1 mouse cellular context compared by ENCODE assay signal in the genomic region with DNA sequence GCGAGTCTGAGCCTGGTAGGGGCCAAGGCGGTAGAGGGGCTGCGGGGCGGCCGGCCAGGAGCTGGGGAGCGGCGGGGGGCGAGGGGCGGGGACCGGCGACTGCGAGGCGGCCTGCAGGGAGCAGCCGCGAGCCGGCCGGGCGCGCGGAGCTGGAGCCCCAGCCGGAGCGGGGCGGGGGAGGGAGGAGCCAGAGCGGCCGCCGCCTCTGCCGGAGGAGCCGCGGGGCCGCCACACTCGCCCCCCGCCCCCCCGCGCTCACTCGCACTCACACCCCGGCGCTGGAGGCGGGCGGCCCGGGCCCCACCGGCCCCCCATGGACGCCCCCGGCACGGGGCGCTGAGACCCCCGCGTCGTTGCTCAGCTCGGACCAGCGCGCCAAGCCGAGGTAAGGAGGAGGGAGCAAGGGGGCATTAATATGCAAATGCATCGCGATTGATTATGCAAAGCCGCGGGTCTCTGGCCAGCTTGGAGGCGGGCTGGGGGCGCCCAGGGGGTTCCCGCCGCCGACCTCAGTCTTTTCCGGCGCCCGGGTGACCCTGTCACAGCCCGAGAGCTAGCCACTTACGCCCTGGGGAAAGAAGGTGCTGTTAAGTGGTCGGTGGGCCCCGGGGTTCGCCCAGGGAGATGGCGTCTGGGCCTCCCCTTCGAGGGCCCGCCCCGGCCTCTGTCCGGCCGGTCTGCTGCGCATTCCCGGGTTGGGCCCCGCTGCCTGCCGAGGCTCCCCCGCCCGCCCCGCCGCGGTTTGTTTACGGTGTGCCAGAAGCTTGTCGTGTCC.
TF ChIP-seq lines count a peak whose summit lies in the region.

No protein-coding gene starts in this region.

TF ChIP-seq in CH12.LX, 34 proteins besides CTCF, POLR2A, EP300 and RAD21:
- TF ChIP-seq E2F4 (IDR thresholded peaks at IDR 0.05; ENCODE audit: insufficient replicate concordance, low read depth, low read length) (no peak), NELFE (IDR thresholded peaks at IDR 0.05; ENCODE audit: low read depth, low read length) (no peak), ZNF384 (IDR thresholded peaks at IDR 0.05; ENCODE audit: low read depth, low read length) (no peak), SIN3A (IDR thresholded peaks at IDR 0.05; ENCODE audit: low read length) (0 out of 2 replicates have a peak, but pooled peaks have one; percentile 46), CHD1 (IDR thresholded peaks at IDR 0.05; ENCODE audit: low read depth, low read length) (no peak), SMC3 (IDR thresholded peaks at IDR 0.05; ENCODE audit: low read depth, low read length) (peak; percentile 38), UBTF (IDR thresholded peaks at IDR 0.05; ENCODE audit: low read depth, low read length) (no peak), ZC3H11A (IDR thresholded peaks at IDR 0.05; ENCODE audit: low read depth, low read length) (no peak), MXI1 (IDR thresholded peaks at IDR 0.05; ENCODE audit: low read depth, low read length) (peak; percentile 36; the same call in 1 of the 2 replicates), CHD2 (IDR thresholded peaks at IDR 0.05; ENCODE audit: low read length) (no peak), MAZ (IDR thresholded peaks at IDR 0.05; ENCODE audit: low read depth, low read length) (peak; percentile 19; the same call in 1 of the 2 replicates), GABPA (IDR thresholded peaks at IDR 0.05; ENCODE audit: insufficient replicate concordance, low read depth, low read length) (no peak), NRF1 (IDR thresholded peaks at IDR 0.05; ENCODE audit: low read depth, low read length) (peak; percentile 57; the same call in 1 of the 2 replicates)
